Mouse (Mus musculus): Measurements from ENCODE around the gene Slc35e3. TPM values are rescaled to one million over a fixed set of nuclear protein-coding genes. Genes with fewer than 3 reads are reported as not detected.

The Slc35e3 gene
- total and polyA plus RNA-seq, 3 experiments, result 2.2 to 9.7 (median 5.0) TPM

DNA sequence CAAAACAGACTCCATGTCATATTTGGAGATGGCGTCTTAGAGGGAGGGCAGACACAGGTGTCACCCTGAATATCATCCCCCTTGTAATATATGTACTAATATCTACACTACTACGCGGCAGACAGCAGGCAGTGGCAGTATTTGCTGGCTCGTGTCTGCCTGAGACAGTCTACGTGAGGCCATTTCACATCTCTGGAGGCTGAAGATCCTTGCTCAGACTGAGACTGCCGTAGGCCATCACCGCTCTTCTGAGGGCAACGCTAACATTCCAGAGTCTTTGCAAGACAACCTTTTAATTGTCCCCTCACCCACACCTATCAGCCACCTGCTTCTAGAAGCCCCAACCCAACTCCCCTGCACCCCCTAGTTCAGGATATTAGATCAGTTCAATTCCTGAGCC lies 32.7 kb downstream of the Slc35e3 start:
- Histone ChIP-seq H3K27me3 (replicated peaks) (no peaks in the 10 kb centered on the region), H3K27ac (ENCODE audit: insufficient read depth, low read depth) (no peak overlapping the region), H3K4me2 (ENCODE audit: insufficient read depth, low read depth, poor library complexity, severe bottlenecking) (no peak overlapping the region), H3K9ac (ENCODE audit: insufficient read depth, low read depth) (no peak overlapping the region), H3K79me2 (replicated peaks; ENCODE audit: control insufficient read depth, extremely low read depth, insufficient read depth, poor library complexity, severe bottlenecking) (peaks cover 13% of the 10 kb centered on the region), H3K36me3 (replicated peaks in 1 of 2; ENCODE audit: control insufficient read depth in 1 of 2, insufficient read depth in 1 of 2, low read length in 1 of 2) (peaks cover 4% of the 10 kb centered on the region in 2 experiments), H3K4me3 (replicated peaks in 1 of 3; ENCODE audit: low read depth in 2 of 3, low read length in 2 of 3, poor library complexity in 1 of 3) (no peak overlapping the region), H3K9me3 (replicated peaks; ENCODE audit: low read length) (no peaks in the 10 kb centered on the region), H3K4me1 (ENCODE audit: control insufficient read depth in 1 of 2, insufficient read depth in 2 of 2) (peaks cover 15 to 59% of the 10 kb centered on the region in 2 experiments)
- no peak for DNase-seq (ENCODE audit: extremely low read depth)
- dilution Hi-C loops (cut with MboI; ENCODE audit: extremely low pct_ligation_motif_present, extremely low pct_unique_long_range_greater_than_20kb, low sequenced_read_pairs) (no loop called here), in situ Hi-C loops (cut with MboI; ENCODE audit: low pct_ligation_motif_present, low pct_unique_long_range_greater_than_20kb, low sequenced_read_pairs) (no loop called here)
- TF ChIP-seq RCOR1 (conservative IDR thresholded peaks at IDR 0.05; ENCODE audit: low read depth, low read length) (no peak), RAD21 (IDR thresholded peaks at IDR 0.05; ENCODE audit: low read depth, low read length) (no peak), POLR2A (IDR thresholded peaks at IDR 0.05; ENCODE audit: low read depth, low read length) (no peak), MAZ (IDR thresholded peaks at IDR 0.05; ENCODE audit: low read depth, low read length) (no peak), GABPA (IDR thresholded peaks at IDR 0.05; ENCODE audit: insufficient replicate concordance, low read depth, low read length) (no peak)

DNA sequence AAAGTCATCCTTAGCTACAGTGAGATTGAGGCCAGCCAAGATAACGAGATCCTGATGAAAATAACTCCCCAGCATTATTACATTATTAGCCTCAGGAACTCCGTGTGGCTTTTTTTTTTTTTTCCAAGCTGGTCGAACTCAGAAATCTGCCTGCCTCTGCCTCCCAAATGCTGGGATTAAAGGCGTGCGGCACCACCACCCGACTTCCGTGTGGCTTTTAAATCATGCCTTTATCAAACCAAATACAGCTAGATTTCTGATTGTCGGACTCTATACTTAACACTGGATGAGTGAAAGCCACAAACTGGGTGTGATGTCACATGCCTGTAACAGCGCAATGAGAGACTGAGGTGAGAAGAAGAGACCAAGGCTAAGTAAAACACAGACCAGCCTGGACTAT lies 33.3 kb downstream of the Slc35e3 start:
- dilution Hi-C loops (cut with MboI; ENCODE audit: extremely low pct_ligation_motif_present, extremely low pct_unique_long_range_greater_than_20kb, low sequenced_read_pairs), result no loop called here
- peaks cover 17% of the 10 kb centered on the region for H3K79me2 ChIP-seq (replicated peaks; ENCODE audit: control insufficient read depth, extremely low read depth, insufficient read depth, poor library complexity, severe bottlenecking)

DNA sequence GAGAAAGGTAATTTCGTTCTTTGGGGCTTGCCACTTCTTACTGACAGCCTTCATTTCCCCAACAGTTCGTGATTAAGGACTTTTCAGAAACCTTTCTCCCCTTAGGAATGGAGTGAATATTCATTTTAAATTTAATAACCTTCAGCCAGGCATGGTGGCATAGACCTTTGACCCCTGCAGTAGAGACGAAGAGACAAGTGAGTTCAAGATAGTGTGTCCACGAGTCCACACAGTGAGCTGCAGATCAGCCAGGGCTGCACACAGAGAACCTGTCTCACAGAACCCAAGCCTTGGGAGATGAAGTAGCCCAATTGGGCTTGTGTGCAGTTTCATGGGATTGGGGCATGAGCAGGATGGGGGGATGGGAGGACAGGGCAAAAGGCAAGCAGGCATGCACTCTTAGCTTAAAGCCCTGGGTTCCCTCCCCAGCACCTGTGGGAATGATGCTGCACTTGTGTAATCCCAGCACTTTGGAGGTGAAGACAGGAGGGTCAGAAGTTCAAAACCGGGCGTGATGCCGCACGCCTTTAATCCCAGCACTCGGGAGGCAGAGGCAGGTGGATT lies 33.9 kb downstream of the Slc35e3 start:
- in situ Hi-C loops (cut with MboI; ENCODE audit: low pct_ligation_motif_present, low pct_unique_long_range_greater_than_20kb, low sequenced_read_pairs) (no loop called here), dilution Hi-C loops (cut with MboI; ENCODE audit: extremely low pct_ligation_motif_present, extremely low pct_unique_long_range_greater_than_20kb, low sequenced_read_pairs) (no loop called here)
- H3K9ac ChIP-seq (ENCODE audit: insufficient read depth, low read depth), result peak overlapping the region; percentile 87
- H3K4me1 ChIP-seq (ENCODE audit: control insufficient read depth in 1 of 2, insufficient read depth in 2 of 2), result peaks cover 15 to 53% of the 10 kb centered on the region in 2 experiments
- peaks cover 6 to 13% of the 10 kb centered on the region in 2 experiments for H3K36me3 ChIP-seq (replicated peaks in 1 of 2; ENCODE audit: control insufficient read depth in 1 of 2, insufficient read depth in 1 of 2, low read length in 1 of 2)
- H3K27me3 ChIP-seq (replicated peaks), result no peaks in the 10 kb centered on the region
- H3K4me2 ChIP-seq (ENCODE audit: insufficient read depth, low read depth, poor library complexity, severe bottlenecking), result no peak overlapping the region
- H3K4me3 ChIP-seq (replicated peaks in 1 of 3; ENCODE audit: low read depth in 2 of 3, low read length in 2 of 3, poor library complexity in 1 of 3), result no peak overlapping the region
- H3K27ac ChIP-seq (ENCODE audit: insufficient read depth, low read depth), result peak overlapping the region; percentile 92
- H3K9me3 ChIP-seq (replicated peaks; ENCODE audit: low read length), result no peaks in the 10 kb centered on the region
- H3K79me2 ChIP-seq (replicated peaks; ENCODE audit: control insufficient read depth, extremely low read depth, insufficient read depth, poor library complexity, severe bottlenecking), result peaks cover 23% of the 10 kb centered on the region
- no peak for DNase-seq (ENCODE audit: extremely low read depth)
- TF ChIP-seq JUND (conservative IDR thresholded peaks at IDR 0.05; ENCODE audit: low read depth, low read length) (no peak), UBTF (IDR thresholded peaks at IDR 0.05; ENCODE audit: low read depth, low read length) (no peak), POLR2AphosphoS2 (IDR thresholded peaks at IDR 0.05; ENCODE audit: low read depth, low read length) (no peak), POLR2A (IDR thresholded peaks at IDR 0.05; ENCODE audit: low read depth, low read length) (no peak), ZNF384 (IDR thresholded peaks at IDR 0.05; ENCODE audit: low read depth, low read length) (no peak), USF2 (conservative IDR thresholded peaks at IDR 0.05; ENCODE audit: low read depth, low read length) (no peak), ETS1 (conservative IDR thresholded peaks at IDR 0.05; ENCODE audit: low read depth, low read length) (no peak), MXI1 (IDR thresholded peaks at IDR 0.05; ENCODE audit: low read depth, low read length) (no peak), IRF4 (IDR thresholded peaks at IDR 0.05; ENCODE audit: low read depth, low read length) (no peak), EP300 (IDR thresholded peaks at IDR 0.05; ENCODE audit: low read length) (no peak), TBP (conservative IDR thresholded peaks at IDR 0.05; ENCODE audit: low read depth, low read length) (no peak), TCF12 (IDR thresholded peaks at IDR 0.05; ENCODE audit: low read depth, low read length) (no peak), MAFK (IDR thresholded peaks at IDR 0.05; ENCODE audit: insufficient replicate concordance, low read length) (no peak), PAX5 (IDR thresholded peaks at IDR 0.05; ENCODE audit: low read length) (no peak), CHD2 (IDR thresholded peaks at IDR 0.05; ENCODE audit: low read length) (no peak), SIN3A (IDR thresholded peaks at IDR 0.05; ENCODE audit: low read length) (no peak), GABPA (IDR thresholded peaks at IDR 0.05; ENCODE audit: insufficient replicate concordance, low read depth, low read length) (no peak), CHD1 (IDR thresholded peaks at IDR 0.05; ENCODE audit: low read depth, low read length) (no peak)

More for the DNA sequence above, 33.3 kb downstream of the Slc35e3 start:
- Histone ChIP-seq H3K9me3 (replicated peaks; ENCODE audit: low read length) (no peaks in the 10 kb centered on the region), H3K4me3 (replicated peaks in 1 of 3; ENCODE audit: low read depth in 2 of 3, low read length in 2 of 3, poor library complexity in 1 of 3) (no peak overlapping the region), H3K27ac (ENCODE audit: insufficient read depth, low read depth) (0 out of 2 replicates have a peak overlapping the region, but pooled peaks have one; percentile 0), H3K4me1 (ENCODE audit: control insufficient read depth in 1 of 2, insufficient read depth in 2 of 2) (peaks cover 15 to 53% of the 10 kb centered on the region in 2 experiments), H3K9ac (ENCODE audit: insufficient read depth, low read depth) (no peak overlapping the region), H3K4me2 (ENCODE audit: insufficient read depth, low read depth, poor library complexity, severe bottlenecking) (no peak overlapping the region), H3K27me3 (replicated peaks) (no peaks in the 10 kb centered on the region), H3K36me3 (replicated peaks in 1 of 2; ENCODE audit: control insufficient read depth in 1 of 2, insufficient read depth in 1 of 2, low read length in 1 of 2) (peaks cover 4 to 7% of the 10 kb centered on the region in 2 experiments)
- no peak for DNase-seq (ENCODE audit: extremely low read depth)
- in situ Hi-C loops (cut with MboI; ENCODE audit: low pct_ligation_motif_present, low pct_unique_long_range_greater_than_20kb, low sequenced_read_pairs), result no loop called here
- TF ChIP-seq POLR2A (IDR thresholded peaks at IDR 0.05; ENCODE audit: low read depth, low read length) (no peak), PAX5 (IDR thresholded peaks at IDR 0.05; ENCODE audit: low read length) (no peak), ZNF384 (IDR thresholded peaks at IDR 0.05; ENCODE audit: low read depth, low read length) (0 out of 2 replicates have a peak, but pooled peaks have one; percentile 35), IRF4 (IDR thresholded peaks at IDR 0.05; ENCODE audit: low read depth, low read length) (no peak), RAD21 (IDR thresholded peaks at IDR 0.05; ENCODE audit: low read depth, low read length) (no peak), MAX (IDR thresholded peaks at IDR 0.05; ENCODE audit: low read length) (no peak)

All from CH12.LX (cell line).